Mouse (Mus musculus) urinary bladder, postnatal 25 days (tissue): ENCODE data around the gene Pcgf2.
A peak's percentile ranks its signal among the peaks of the same experiment; 100 is the strongest.

ENCODE experiments used
- DNase-seq: peaks from one replicate; pipeline ENCODE4 v3.0.0; 2022; ENCODE audit warnings: low spot score

Pcgf2 gene

GRCm38 (mm10) chr11:97695712-97696401 lies 4.4 kb downstream of the Pcgf2 start:
- no peak for DNase-seq

DNA sequence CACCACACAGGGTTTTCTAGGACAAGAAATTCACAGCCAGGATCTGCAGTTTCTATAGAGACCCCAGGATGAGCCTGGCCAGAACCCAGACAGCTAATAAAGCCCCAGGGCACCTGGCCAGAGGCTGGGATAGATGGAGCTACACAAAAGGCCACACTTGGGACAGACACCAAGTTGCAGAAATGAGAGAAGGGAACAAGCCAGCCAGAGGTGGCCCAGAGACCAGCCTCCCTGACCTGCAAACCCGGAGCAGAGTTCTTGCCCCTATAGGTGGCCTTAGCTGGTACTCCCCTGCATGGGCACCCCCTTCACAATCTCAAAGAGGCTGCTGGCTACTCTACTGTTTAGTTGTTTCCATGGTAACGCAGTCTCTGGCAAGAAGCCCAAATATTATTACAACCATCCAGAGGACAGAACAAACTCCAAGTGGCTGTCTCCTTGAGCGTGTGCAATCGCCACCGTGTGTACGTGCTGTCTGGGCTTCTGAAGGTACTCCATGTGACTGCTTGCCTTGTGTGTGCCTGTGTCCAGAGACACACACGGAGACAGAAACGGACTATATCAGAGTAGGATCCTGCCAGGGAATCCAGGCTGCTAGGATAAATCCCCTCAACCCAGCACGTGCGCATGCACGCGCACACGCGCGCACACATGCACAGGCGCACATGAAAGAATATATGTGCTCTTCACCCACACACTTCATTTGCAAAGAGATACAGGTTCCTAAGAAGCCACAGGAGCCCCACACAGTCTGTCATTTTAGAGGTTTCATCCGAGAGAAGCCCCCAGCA lies 5.2 kb downstream of the Pcgf2 start:
- DNase-seq: no peak

- DNase-seq: no peak
Observed at GRCm38 (mm10) chr11:97694435-97694834, 5.9 kb downstream of the Pcgf2 start.

- DNase-seq: peak; percentile 67
Observed at GRCm38 (mm10) chr11:97689861-97690260, 10.4 kb downstream of the Pcgf2 start.

- DNase-seq: no peak
Observed at GRCm38 (mm10) chr11:97687061-97687460, 13.2 kb downstream of the Pcgf2 start.

DNA sequence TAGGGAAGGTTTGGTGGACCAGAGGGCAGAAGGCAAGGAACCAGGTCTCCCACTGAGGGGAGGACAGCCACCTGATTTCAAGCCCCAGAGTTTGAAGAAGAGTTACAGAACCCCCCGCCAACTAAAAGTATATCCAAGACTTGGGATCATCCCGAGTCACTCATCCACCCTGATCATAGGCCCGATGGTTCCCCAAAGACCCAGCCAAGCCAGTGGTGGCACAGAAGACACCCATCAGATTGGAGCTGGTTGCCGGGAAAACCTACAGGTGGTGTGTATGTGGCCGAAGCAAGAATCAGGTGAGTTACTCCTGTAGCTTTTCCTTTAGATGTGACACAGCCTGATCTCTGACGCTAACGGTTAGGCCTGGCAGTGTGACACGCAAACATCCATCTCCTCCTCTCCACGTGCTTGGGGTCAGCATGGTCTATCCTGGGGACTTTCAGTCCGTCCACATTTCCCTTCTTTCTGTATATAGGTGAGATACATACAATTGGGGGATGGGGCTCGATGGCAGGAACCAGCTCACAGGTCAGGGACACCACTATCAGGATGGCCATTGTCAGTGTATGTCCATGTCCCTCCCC lies 13.9 kb downstream of the Pcgf2 start:
- no peak for DNase-seq

DNA sequence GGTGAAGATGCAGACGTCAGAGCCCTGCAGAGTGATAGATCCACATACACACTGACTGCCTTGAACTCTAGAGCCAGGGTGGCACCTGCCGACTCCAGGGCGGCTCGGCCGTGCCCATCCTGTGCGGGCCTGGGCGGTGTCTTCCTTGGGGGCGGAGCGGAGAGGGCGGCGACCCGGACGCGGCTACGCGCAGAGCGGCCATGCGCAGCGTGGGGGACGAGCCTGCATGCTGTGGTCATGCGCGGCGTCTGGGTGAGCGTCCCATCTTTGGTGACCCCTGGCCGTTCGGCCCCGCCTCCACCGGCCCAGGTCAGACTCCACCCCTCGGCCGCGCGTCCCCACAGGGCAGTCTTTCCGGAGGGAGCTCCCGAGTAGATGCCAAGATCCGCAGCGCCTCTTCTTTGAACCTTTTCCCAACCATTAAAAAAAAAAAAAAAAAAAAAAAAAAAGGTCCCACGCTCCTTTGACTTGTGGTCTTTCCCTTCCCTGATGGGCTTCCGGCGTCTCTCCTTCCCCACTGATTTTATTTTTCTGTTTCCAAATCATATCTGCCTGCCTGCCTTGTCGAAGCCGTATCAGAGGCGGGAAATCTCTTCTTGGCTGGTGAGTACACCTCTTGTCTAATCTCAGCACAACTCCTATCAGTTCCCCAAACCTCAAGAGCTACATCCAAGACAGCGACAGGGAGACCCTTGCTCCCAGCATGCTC lies 14.5 kb downstream of the Pcgf2 start, which contains the start of gene Cisd3:
Gene Cisd3, plus strand, starts transcription at position 214 of the 709 bp plus-strand sequence.
- peak; percentile 88 for DNase-seq

DNA sequence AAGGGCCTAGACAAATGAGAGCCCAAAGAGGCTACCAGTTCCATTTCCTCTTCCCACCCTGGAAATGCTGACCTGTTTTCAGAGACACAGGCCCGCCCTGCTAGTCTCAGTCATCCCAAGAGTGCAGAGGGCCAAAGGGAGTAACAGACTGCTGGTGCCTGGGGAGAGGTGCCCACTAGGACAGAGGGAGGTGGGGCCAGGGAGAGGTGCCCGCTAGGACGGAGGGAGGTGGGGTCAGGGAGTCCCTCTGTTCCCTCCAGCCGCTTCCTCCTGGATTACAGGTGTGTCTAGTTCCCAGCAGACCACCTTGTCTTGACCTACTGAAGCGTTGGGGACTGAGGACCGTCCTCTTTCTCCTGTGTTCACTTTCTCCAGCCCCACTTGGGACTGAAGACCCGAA lies 15.5 kb downstream of the Pcgf2 start:
- no peak for DNase-seq

DNA sequence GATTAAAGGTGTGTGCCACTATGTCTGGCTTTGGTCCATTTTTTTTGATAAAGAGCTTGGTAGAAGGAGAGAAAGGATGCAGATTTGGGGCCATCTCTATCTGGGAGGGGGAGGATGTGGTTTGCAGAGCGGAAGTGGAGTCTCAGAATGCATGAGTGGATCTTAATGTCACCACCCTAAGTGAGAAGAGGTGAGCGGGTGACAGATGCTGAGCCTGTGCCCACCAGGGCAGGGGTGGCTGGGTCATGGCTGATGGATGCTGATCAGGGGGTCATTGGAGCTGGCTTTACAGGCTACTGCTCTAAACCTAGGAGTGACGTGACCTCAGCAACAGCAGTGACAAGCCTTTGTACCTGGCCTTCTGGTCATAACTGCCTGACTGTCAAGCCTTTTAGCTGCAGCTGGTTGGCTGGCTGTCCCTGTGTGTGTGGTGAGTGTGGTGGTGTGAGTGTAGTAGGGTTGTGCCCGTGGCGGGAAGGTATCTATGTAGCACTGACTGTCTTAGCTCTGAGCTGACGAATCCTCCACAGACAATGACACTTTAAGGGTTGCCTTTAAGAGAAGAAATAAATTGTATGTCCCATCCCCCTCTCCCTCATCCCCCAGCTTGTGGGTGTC lies 16.1 kb downstream of the Pcgf2 start:
- no peak for DNase-seq

DNA sequence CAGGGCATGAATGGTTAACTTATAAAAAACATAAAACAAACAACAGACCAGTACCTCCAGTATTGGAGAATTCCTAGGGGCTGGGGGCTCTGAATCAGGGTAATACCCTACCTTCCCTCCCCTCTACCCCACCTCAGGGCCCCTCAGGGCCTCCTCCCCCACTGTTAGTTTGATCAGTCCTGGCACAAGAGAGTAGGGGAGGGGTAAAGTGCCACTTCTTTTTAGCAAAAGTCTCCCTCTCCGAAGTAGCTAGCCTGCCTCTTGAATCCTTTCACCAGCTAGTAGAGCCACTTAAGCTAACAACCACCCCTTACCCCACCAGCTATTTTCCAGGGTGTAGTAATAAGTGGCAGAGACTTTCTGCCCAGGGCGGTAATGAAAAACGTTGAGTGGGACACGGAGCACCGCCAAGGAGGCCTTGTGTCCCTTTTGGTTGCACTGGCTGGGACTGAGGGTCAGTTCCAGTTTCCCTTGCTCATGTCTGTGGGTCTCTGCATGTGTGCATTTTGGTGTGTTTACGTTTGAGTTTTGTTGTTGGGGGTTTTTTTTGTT lies 17.7 kb downstream of the Pcgf2 start:
- DNase-seq: no peak

DNA sequence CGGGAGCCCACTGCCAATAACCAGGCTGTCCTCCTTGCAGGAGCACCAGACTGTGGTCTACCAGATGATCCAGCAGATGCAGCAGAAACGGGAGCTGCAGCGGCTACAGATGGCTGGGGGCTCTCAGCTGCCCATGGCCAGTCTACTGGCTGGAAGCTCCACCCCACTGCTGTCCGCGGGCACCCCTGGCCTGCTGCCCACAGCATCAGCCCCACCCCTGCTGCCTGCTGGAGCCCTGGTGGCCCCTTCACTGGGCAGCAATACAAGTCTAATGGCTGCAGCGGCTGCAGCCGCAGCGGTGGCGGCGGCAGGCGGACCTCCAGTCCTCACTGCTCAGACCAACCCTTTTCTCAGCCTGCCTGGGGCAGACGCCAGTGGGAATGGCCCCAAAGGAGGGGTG lies 19.9 kb downstream of the Pcgf2 start:
- DNase-seq: no peak

GRCm38 (mm10) chr11:97678301-97678700 lies 22.0 kb downstream of the Pcgf2 start:
- DNase-seq: no peak

GRCm38 (mm10) chr11:97677842-97678241 lies 22.5 kb downstream of the Pcgf2 start:
- no peak for DNase-seq

DNA sequence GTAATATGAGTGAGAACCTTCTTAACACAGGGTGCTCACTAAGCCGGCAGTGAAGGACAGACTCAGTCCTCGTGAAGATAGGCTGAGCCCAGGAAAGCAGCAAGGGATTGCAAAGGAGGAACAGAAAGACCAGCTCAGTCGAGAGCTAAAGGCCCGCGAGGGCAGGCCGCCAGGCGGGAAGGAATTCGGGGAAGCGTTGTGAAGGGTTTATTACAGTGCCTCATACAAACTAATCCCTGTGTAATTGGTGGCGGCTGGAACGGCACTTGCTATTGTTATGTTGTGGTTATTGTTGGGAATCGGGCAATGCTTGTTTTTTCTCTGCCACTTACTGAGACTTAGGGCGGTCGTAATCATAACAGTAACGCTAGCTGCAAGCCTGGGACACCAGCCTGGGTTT lies 22.9 kb downstream of the Pcgf2 start:
- no peak for DNase-seq

GRCm38 (mm10) chr11:97676050-97676754 lies 24.1 kb downstream of the Pcgf2 start:
- DNase-seq: no peak

DNA sequence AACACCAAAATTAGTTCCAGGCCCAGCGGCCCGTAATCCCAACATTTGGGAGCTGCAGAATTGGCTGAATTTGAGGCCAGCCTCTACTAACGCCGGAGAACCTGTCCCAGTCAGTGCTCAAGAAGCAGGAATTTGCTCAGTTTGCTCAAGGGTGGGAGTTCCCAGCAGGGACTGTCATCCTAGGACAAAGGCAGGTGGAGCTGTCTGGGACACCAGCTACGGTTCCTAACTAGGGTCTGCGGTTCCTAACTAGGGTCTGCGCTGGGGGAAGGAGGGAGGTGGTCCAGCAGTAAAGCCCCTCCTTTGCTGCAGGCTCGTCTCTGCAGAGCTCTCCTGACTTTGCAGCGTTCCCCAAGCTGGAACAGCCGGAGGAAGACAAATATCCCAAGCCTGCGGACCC lies 27.1 kb downstream of the Pcgf2 start:
- no peak for DNase-seq

DNA sequence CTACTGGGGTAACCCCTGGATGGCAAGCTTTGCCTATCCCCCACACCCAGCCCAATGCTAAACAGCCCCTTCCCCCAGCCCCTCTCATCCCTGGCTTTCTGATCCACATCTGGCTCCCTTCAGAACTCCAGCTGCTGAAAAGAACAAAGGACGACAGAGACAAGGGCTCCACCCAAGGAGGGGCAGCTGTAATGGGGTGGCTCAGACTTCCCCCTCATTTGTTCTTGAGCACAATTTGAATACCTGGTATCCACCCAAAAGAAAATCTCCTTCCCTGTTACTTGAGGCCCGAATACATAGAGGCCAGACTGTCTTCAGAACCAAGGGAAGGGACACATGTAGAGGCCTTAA lies 29.1 kb downstream of the Pcgf2 start:
- no peak for DNase-seq

GRCm38 (mm10) chr11:97670234-97671176 lies 29.8 kb downstream of the Pcgf2 start:
- no peak for DNase-seq

DNA sequence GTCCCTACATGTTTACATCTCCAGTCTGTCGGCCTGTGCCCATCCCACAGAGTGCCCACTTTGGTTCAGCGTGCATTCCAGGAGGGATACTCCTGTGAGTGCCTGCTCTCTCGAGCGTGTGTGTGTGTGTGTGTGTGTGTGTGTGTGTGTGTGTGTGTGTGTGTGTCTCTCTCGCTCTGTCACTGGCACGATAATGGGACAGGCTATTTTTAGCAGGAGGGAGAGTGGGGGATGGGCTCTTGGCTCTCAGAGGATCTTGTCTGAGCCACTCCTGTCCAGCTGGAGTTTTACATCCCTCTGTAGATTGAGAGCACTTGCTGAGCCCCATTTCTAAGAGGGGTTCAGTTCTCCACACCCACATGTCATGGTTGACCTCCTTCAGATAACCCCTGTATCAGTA lies 30.5 kb downstream of the Pcgf2 start:
- no peak for DNase-seq

GRCm38 (mm10) chr11:97669268-97669667 lies 31.0 kb downstream of the Pcgf2 start:
- DNase-seq: no peak
